Mouse (Mus musculus): ENCODE data around the gene Gm10959. TPM values are rescaled to one million over a fixed set of nuclear protein-coding genes. Genes with fewer than 3 reads are reported as not detected.
A peak's percentile ranks its signal among the peaks of the same experiment; 100 is the strongest.

Gm10959 gene
- polyA plus RNA-seq, 1 experiment from 2014 or later: not detected

- Histone ChIP-seq H3K9ac (no peak overlapping the region), H3K27ac (no peak overlapping the region), H3K4me1 (no peaks in the 10 kb centered on the region), H3K9me3 (no peaks in the 10 kb centered on the region), H3K36me3 (no peaks in the 10 kb centered on the region), H3K4me2 (replicated peaks) (no peak overlapping the region), H3K4me3 (no peak overlapping the region), H3K27me3 (replicated peaks) (no peaks in the 10 kb centered on the region)
- ATAC-seq (ENCODE audit: low FRiP score, low read depth): no peak
- WGBS: 69% methylated on average over 8 of the region's 8 CpGs
Measured at GRCm38 (mm10) chr3:122920572-122921435, 1.6 kb upstream of the Gm10959 start.

GRCm38 (mm10) chr3:122918672-122919071 lies 488 bp downstream of the Gm10959 start:
- Histone ChIP-seq H3K36me3 (no peaks in the 10 kb centered on the region), H3K27ac (no peak overlapping the region), H3K4me1 (no peaks in the 10 kb centered on the region), H3K9me3 (no peaks in the 10 kb centered on the region), H3K4me2 (replicated peaks) (no peak overlapping the region), H3K27me3 (replicated peaks) (no peaks in the 10 kb centered on the region), H3K9ac (no peak overlapping the region), H3K4me3 (no peak overlapping the region)
- ATAC-seq (ENCODE audit: low FRiP score, low read depth): no peak
- 71% methylated on average over 2 of the region's 2 CpGs for WGBS

GRCm38 (mm10) chr3:122916191-122916680 lies 2.9 kb downstream of the Gm10959 start:
- Histone ChIP-seq H3K4me2 (replicated peaks) (no peak overlapping the region), H3K36me3 (no peaks in the 10 kb centered on the region), H3K4me3 (no peak overlapping the region), H3K9me3 (no peaks in the 10 kb centered on the region), H3K4me1 (no peaks in the 10 kb centered on the region), H3K9ac (no peak overlapping the region), H3K27ac (no peak overlapping the region), H3K27me3 (replicated peaks) (no peaks in the 10 kb centered on the region)
- no peak for ATAC-seq (ENCODE audit: low FRiP score, low read depth)
- WGBS: 88% methylated on average over 6 of the region's 6 CpGs

- Histone ChIP-seq H3K9ac (no peak overlapping the region), H3K27me3 (replicated peaks) (no peaks in the 10 kb centered on the region), H3K4me2 (replicated peaks) (no peak overlapping the region), H3K4me1 (no peaks in the 10 kb centered on the region), H3K36me3 (no peaks in the 10 kb centered on the region), H3K4me3 (no peak overlapping the region), H3K27ac (no peak overlapping the region), H3K9me3 (no peaks in the 10 kb centered on the region)
- no peak for ATAC-seq (ENCODE audit: low FRiP score, low read depth)
- WGBS: 90% methylated on average over 5 of the region's 5 CpGs
Measured at GRCm38 (mm10) chr3:122915493-122915892, 3.7 kb downstream of the Gm10959 start.

GRCm38 (mm10) chr3:122907841-122908240 lies 11.3 kb downstream of the Gm10959 start:
- no peak overlapping the region for H3K4me2 ChIP-seq (replicated peaks)
- 86% methylated on average over 2 of the region's 2 CpGs for WGBS
- H3K4me1 ChIP-seq: no peaks in the 10 kb centered on the region
- H3K9me3 ChIP-seq: no peaks in the 10 kb centered on the region
- no peak overlapping the region for H3K27ac ChIP-seq
- no peak overlapping the region for H3K4me3 ChIP-seq
- no peak overlapping the region for H3K9ac ChIP-seq
- no peak for ATAC-seq (ENCODE audit: low FRiP score, low read depth)
- H3K27me3 ChIP-seq (replicated peaks): no peaks in the 10 kb centered on the region
- no peaks in the 10 kb centered on the region for H3K36me3 ChIP-seq

GRCm38 (mm10) chr3:122903746-122904433 lies 15.3 kb downstream of the Gm10959 start:
- Histone ChIP-seq H3K27ac (no peak overlapping the region), H3K4me2 (replicated peaks) (no peak overlapping the region), H3K9me3 (no peaks in the 10 kb centered on the region), H3K4me1 (no peaks in the 10 kb centered on the region), H3K36me3 (no peaks in the 10 kb centered on the region), H3K9ac (no peak overlapping the region), H3K27me3 (replicated peaks) (no peaks in the 10 kb centered on the region), H3K4me3 (no peak overlapping the region)
- WGBS: 47% methylated on average over 12 of the region's 12 CpGs
- peak; percentile 70; the same call in 1 of the 2 replicates for ATAC-seq (ENCODE audit: low FRiP score, low read depth)

GRCm38 (mm10) chr3:122898254-122898653 lies 20.9 kb downstream of the Gm10959 start:
- Histone ChIP-seq H3K27ac (no peak overlapping the region), H3K36me3 (no peaks in the 10 kb centered on the region), H3K4me2 (replicated peaks) (no peak overlapping the region), H3K27me3 (replicated peaks) (no peaks in the 10 kb centered on the region), H3K9me3 (no peaks in the 10 kb centered on the region), H3K9ac (no peak overlapping the region), H3K4me1 (no peaks in the 10 kb centered on the region), H3K4me3 (no peak overlapping the region)
- 70% methylated on average over 6 of the region's 6 CpGs for WGBS
- ATAC-seq (ENCODE audit: low FRiP score, low read depth): no peak

GRCm38 (mm10) chr3:122895189-122895731 lies 23.9 kb downstream of the Gm10959 start:
- WGBS: 88% methylated on average over 11 of the region's 11 CpGs
- H3K9ac ChIP-seq: no peak overlapping the region
- no peaks in the 10 kb centered on the region for H3K4me1 ChIP-seq
- no peaks in the 10 kb centered on the region for H3K27me3 ChIP-seq (replicated peaks)
- H3K36me3 ChIP-seq: no peaks in the 10 kb centered on the region
- no peak overlapping the region for H3K4me3 ChIP-seq
- H3K9me3 ChIP-seq: no peaks in the 10 kb centered on the region
- no peak overlapping the region for H3K27ac ChIP-seq
- no peak for ATAC-seq (ENCODE audit: low FRiP score, low read depth)
- H3K4me2 ChIP-seq (replicated peaks): no peak overlapping the region

GRCm38 (mm10) chr3:122894772-122895171 lies 24.4 kb downstream of the Gm10959 start, which contains the start of gene Fabp2:
Gene Fabp2 (plus strand): TSS chr3:122895072.
- no peaks in the 10 kb centered on the region for H3K36me3 ChIP-seq
- WGBS: 95% methylated on average over 3 of the region's 3 CpGs
- ATAC-seq (ENCODE audit: low FRiP score, low read depth): no peak
- H3K4me1 ChIP-seq: no peaks in the 10 kb centered on the region
- H3K27me3 ChIP-seq (replicated peaks): no peaks in the 10 kb centered on the region
- no peak within 1 kb of the TSS for H3K4me2 ChIP-seq (replicated peaks)
- H3K4me3 ChIP-seq: no peak within 1 kb of the TSS
- H3K9me3 ChIP-seq: no peaks in the 10 kb centered on the region
- H3K9ac ChIP-seq: no peak within 1 kb of the TSS
- H3K27ac ChIP-seq: no peak within 1 kb of the TSS

- Histone ChIP-seq H3K36me3 (no peaks in the 10 kb centered on the region), H3K4me3 (no peak overlapping the region), H3K27ac (no peak overlapping the region), H3K4me1 (no peaks in the 10 kb centered on the region), H3K9ac (no peak overlapping the region), H3K9me3 (no peaks in the 10 kb centered on the region), H3K27me3 (replicated peaks) (no peaks in the 10 kb centered on the region), H3K4me2 (replicated peaks) (no peak overlapping the region)
- WGBS: 88% methylated on average over 5 of the region's 5 CpGs
- no peak for ATAC-seq (ENCODE audit: low FRiP score, low read depth)
Measured at GRCm38 (mm10) chr3:122888371-122888819, 30.8 kb downstream of the Gm10959 start.

GRCm38 (mm10) chr3:122887505-122888301 lies 31.5 kb downstream of the Gm10959 start:
- WGBS: 82% methylated on average over 4 of the region's 4 CpGs
- no peak overlapping the region for H3K4me2 ChIP-seq (replicated peaks)
- ATAC-seq (ENCODE audit: low FRiP score, low read depth): no peak
- no peak overlapping the region for H3K4me3 ChIP-seq
- H3K4me1 ChIP-seq: no peaks in the 10 kb centered on the region
- no peaks in the 10 kb centered on the region for H3K27me3 ChIP-seq (replicated peaks)
- H3K9me3 ChIP-seq: no peaks in the 10 kb centered on the region
- H3K9ac ChIP-seq: no peak overlapping the region
- no peak overlapping the region for H3K27ac ChIP-seq
- H3K36me3 ChIP-seq: no peaks in the 10 kb centered on the region

Measured in neural tube, embryonic 12.5 days (tissue).